In the genomic region with DNA sequence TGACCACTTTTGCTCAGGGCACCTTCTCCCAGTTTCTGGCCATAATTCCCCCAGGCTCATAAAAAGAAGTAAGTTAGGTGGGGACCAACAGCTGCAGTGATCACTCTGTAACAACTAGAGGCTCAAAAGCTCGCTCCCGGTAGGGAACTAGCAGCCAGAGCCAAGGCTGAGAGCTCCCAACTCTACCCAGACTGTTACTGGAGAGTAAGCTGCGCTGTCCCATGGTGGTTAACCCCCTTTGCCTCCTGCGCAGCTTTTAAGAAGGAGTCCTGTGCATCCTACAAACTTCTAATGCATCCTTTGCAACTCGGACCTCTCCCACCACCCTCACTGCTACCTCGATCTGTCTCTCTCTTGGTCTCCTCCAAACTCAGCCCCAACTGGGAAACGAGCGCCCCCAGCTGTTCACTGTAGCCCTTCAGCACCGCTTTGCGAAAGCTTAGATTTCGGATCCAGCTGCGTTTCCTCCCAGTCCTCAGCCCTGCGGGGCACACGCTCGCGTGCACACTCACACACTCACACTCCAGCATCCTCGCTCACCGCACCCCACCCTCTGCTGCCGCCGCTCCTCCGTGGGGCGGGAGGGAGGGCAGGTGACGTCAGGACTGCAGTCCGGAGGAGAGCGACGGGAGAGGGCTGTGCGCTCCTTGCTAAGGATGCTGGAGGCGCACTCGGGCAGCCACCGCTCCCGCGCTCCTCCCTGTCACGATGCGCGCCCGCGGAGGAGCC, we compare ENCODE assay signal across 8 mouse cellular contexts. TPM values are rescaled to one million over a fixed set of nuclear protein-coding genes. Genes with fewer than 3 reads are reported as not detected.
DNase-seq lines count a peak whose midpoint lies in the region.

A gene (plus strand): TSS at position 610 of the 729 bp plus-strand sequence.

- intact Hi-C loops in heart, postnatal 36 days (cut with DNase I), result no loop called here

- peak; percentile 32 for DNase-seq in adrenal gland, postnatal 10 days
- peak; percentile 28 for DNase-seq in cerebellum, adult 9-11 months
- DNase-seq in frontal cortex, adult 2 months (ENCODE audit: extremely low spot score in 1 of 2, low spot score in 1 of 2), result peak; percentile 62 to 89
- DNase-seq in heart, postnatal 36 days, result peak; percentile 6 to 16
- DNase-seq in left cerebral cortex, adult 11 months (ENCODE audit: low spot score), result peak; percentile 61
- DNase-seq in lung, postnatal 25 days (ENCODE audit: low spot score), result peak; percentile 1
- peak; percentile 86 for DNase-seq in right cerebral cortex, postnatal 4 days
- DNase-seq in adipocyte (ENCODE audit: low spot score), result no peak

RNA-seq across cellular contexts. Expression of the gene that starts here (rescaled TPM):
- 10 to 100 TPM; 34.0 to 57.7 TPM for total RNA-seq in adrenal gland, postnatal 10 days (2021)
- polyA plus RNA-seq in frontal cortex, adult 2 months (2012; rRNA removed), result 79.3 and 83.4 TPM in 2 replicates
- total RNA-seq in heart, postnatal 36 days (2021), result 10 to 100 TPM; 33.2 to 39.2 TPM
